8 mouse cellular contexts compared by ENCODE assay signal in the genomic region with DNA sequence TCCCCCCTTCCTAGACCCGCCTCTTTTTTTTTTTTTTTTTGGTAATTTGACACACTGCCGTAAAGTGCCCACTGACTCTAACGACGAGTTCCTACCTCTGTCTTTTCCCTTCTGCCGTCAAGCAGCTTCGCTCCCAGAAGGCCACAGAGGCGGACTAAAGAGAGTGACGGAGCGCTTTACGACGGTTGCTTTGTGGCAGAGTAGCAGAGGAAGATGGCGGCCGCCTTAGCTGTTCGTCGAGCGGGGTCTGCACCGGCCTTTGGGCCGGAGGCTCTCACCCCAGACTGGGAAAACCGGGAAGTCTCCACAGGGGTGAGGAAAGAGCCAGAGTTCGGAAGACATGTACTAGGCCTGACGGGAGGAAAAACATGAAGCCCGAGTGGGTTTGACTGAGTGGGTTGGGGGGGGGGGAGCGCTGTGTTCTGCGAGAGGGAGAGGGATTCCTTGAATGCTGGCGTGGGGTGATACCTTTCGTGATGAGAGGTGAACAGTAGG. TPM values are rescaled to one million over a fixed set of nuclear protein-coding genes. Genes with fewer than 3 reads are reported as not detected.
DNase-seq lines count a peak whose midpoint lies in the region; ATAC-seq and TF ChIP-seq lines count a peak whose summit lies in the region.

Gene Psmb6 (plus strand): TSS at position 184 of the 495 bp plus-strand sequence.

- DNase-seq in CD4-positive helper T cell, adult 2 months (ENCODE audit: low read depth, low spot score) = peak; percentile 97
- DNase-seq in brain, embryonic 18.5 days (ENCODE audit: low read depth, low spot score) = peak; percentile 97
- peak; percentile 99 for DNase-seq in kidney, postnatal 0 days (ENCODE audit: low spot score)
- peak; percentile 83 for DNase-seq in liver, embryonic 11.5 days (ENCODE audit: low spot score)
- peak; percentile 95 for DNase-seq in naive thymus-derived CD4-positive, alpha-beta T cell, adult 2 months (ENCODE audit: low read depth)

- H3K9ac ChIP-seq in heart, embryonic 12.5 days = peak within 1 kb of the TSS; percentile 82
- peak within 1 kb of the TSS; percentile 75 for H3K9ac ChIP-seq in kidney, postnatal 0 days (ENCODE audit: low read depth, low read length)
- H3K9ac ChIP-seq in liver, embryonic 11.5 days (ENCODE audit: low read depth, low read length) = peak within 1 kb of the TSS; percentile 83
- peak within 1 kb of the TSS; percentile 63 for H3K9ac ChIP-seq in stomach, embryonic 14.5 days (replicated peaks; ENCODE audit: low read depth, low read length)

- peak within 1 kb of the TSS; percentile 70 for H3K27ac ChIP-seq in heart, embryonic 12.5 days (ENCODE audit: poor library complexity, severe bottlenecking)
- no peak within 1 kb of the TSS; the same call in 1 of the 2 replicates for H3K27ac ChIP-seq in kidney, postnatal 0 days
- peak within 1 kb of the TSS; percentile 48; the same call in 1 of the 2 replicates for H3K27ac ChIP-seq in liver, embryonic 11.5 days (ENCODE audit: low read depth, low read length)
- peak within 1 kb of the TSS; percentile 11; the same call in 1 of the 2 replicates for H3K27ac ChIP-seq in stomach, embryonic 14.5 days (ENCODE audit: low read length)

- H3K36me3 ChIP-seq in heart, embryonic 12.5 days = peaks cover 30% of the 10 kb centered on the region
- peaks cover 23% of the 10 kb centered on the region for H3K36me3 ChIP-seq in kidney, postnatal 0 days (ENCODE audit: insufficient read depth, low read length)
- H3K36me3 ChIP-seq in liver, embryonic 11.5 days (ENCODE audit: control insufficient read depth, insufficient read depth, low read length) = peaks cover 10% of the 10 kb centered on the region; the same call in 1 of the 2 replicates
- peaks cover 21% of the 10 kb centered on the region for H3K36me3 ChIP-seq in stomach, embryonic 14.5 days (ENCODE audit: control insufficient read depth, insufficient read depth, low read length)

- peak; percentile 96 for ATAC-seq in erythroid progenitor cell, adult 5-6 weeks (replicated peaks; ENCODE audit: low FRiP score, poor library complexity, severe bottlenecking)
- ATAC-seq in heart, embryonic 12.5 days (ENCODE audit: insufficient number of reproducible peaks, low FRiP score) = peak; percentile 95
- ATAC-seq in kidney, postnatal 0 days (replicated peaks; ENCODE audit: low FRiP score, low read depth) = peak; percentile 93
- ATAC-seq in liver, embryonic 11.5 days (replicated peaks; ENCODE audit: low FRiP score) = peak; percentile 88
- peak; percentile 90 for ATAC-seq in stomach, embryonic 14.5 days (ENCODE audit: insufficient number of reproducible peaks, insufficient read depth, low FRiP score, low read depth)

- H3K4me1 ChIP-seq in heart, embryonic 12.5 days (replicated peaks) = peaks cover 13% of the 10 kb centered on the region
- peaks cover 5% of the 10 kb centered on the region; the same call in 1 of the 2 replicates for H3K4me1 ChIP-seq in kidney, postnatal 0 days (replicated peaks; ENCODE audit: insufficient read depth, low read length)
- peaks cover 14% of the 10 kb centered on the region for H3K4me1 ChIP-seq in liver, embryonic 11.5 days (replicated peaks; ENCODE audit: control insufficient read depth, insufficient read depth, low read length)
- peaks cover 6% of the 10 kb centered on the region; the same call in 1 of the 2 replicates for H3K4me1 ChIP-seq in stomach, embryonic 14.5 days (ENCODE audit: control insufficient read depth, insufficient read depth, low read length)

- TF ChIP-seq CTCF in kidney, postnatal 0 days (IDR thresholded peaks at IDR 0.05; ENCODE audit: low read depth) = no peak

- H3K4me3 ChIP-seq in heart, embryonic 12.5 days = peak within 1 kb of the TSS; percentile 85
- H3K4me3 ChIP-seq in kidney, postnatal 0 days (replicated peaks; ENCODE audit: low read depth, low read length) = peak within 1 kb of the TSS; percentile 77
- H3K4me3 ChIP-seq in liver, embryonic 11.5 days (ENCODE audit: low read depth, low read length) = peak within 1 kb of the TSS; percentile 89
- peak within 1 kb of the TSS; percentile 69 for H3K4me3 ChIP-seq in stomach, embryonic 14.5 days (ENCODE audit: low read depth, low read length)

- WGBS in heart, embryonic 12.5 days = under 1% methylated on average over 25 of the region's 26 CpGs
- under 1% methylated on average over 25 of the region's 26 CpGs for whole genome bisulfite sequencing in kidney, postnatal 0 days
- under 1% methylated on average over 24 of the region's 26 CpGs for WGBS in liver, embryonic 11.5 days
- WGBS in stomach, embryonic 14.5 days = under 1% methylated on average over 25 of the region's 26 CpGs

- H3K9me3 ChIP-seq in heart, embryonic 12.5 days (replicated peaks) = no peaks in the 10 kb centered on the region
- no peaks in the 10 kb centered on the region for H3K9me3 ChIP-seq in kidney, postnatal 0 days (replicated peaks; ENCODE audit: low read length)
- H3K9me3 ChIP-seq in liver, embryonic 11.5 days (ENCODE audit: control insufficient read depth, low read length) = no peaks in the 10 kb centered on the region
- no peaks in the 10 kb centered on the region for H3K9me3 ChIP-seq in stomach, embryonic 14.5 days (ENCODE audit: control insufficient read depth, low read depth, low read length)

- no peaks in the 10 kb centered on the region for H3K27me3 ChIP-seq in heart, embryonic 12.5 days (replicated peaks)
- no peaks in the 10 kb centered on the region for H3K27me3 ChIP-seq in kidney, postnatal 0 days (ENCODE audit: insufficient read depth, low read length)
- H3K27me3 ChIP-seq in liver, embryonic 11.5 days (replicated peaks; ENCODE audit: control insufficient read depth, insufficient read depth, low read length) = peaks cover 5% of the 10 kb centered on the region
- H3K27me3 ChIP-seq in stomach, embryonic 14.5 days (ENCODE audit: control insufficient read depth, insufficient read depth, low read length) = no peaks in the 10 kb centered on the region

- peak within 1 kb of the TSS; percentile 71 for H3K4me2 ChIP-seq in heart, embryonic 12.5 days
- H3K4me2 ChIP-seq in kidney, postnatal 0 days (ENCODE audit: low read length) = peak within 1 kb of the TSS; percentile 73
- H3K4me2 ChIP-seq in liver, embryonic 11.5 days = peak within 1 kb of the TSS; percentile 89
- peak within 1 kb of the TSS; percentile 79 for H3K4me2 ChIP-seq in stomach, embryonic 14.5 days (replicated peaks; ENCODE audit: low read depth, low read length)

RNA-seq across cellular contexts. Expression of gene Psmb6, which starts in this region (rescaled TPM):
- 40.2 and 49.0 TPM in 2 replicates for total RNA-seq in erythroid progenitor cell, adult 5-6 weeks (2015; ENCODE audit: low replicate concordance)
- 52.0 and 74.6 TPM in 2 replicates for total RNA-seq in erythroid progenitor cell, adult 5-6 weeks (2017; ENCODE audit: low replicate concordance)
- polyA plus RNA-seq in heart, embryonic 12.5 days (2016; fragmentation: Nextera tagmentation; extraction: Ambion mirVana) = 575 and 577 TPM in 2 replicates
- polyA plus RNA-seq in kidney, postnatal 0 days (2015; fragmentation: Nextera tagmentation; extraction: Ambion mirVana) = 686 and 703 TPM in 2 replicates
- 619 and 649 TPM in 2 replicates for polyA plus RNA-seq in liver, embryonic 11.5 days (2014; fragmentation: Nextera tagmentation; extraction: Ambion mirVana)
- 709 and 761 TPM in 2 replicates for polyA plus RNA-seq in stomach, embryonic 14.5 days (2014; fragmentation: Nextera tagmentation; extraction: Ambion mirVana)
